Mouse (Mus musculus) layer of hippocampus, adult 2 months (tissue): ENCODE measurements around the gene Ppm1l. TPM values are rescaled to one million over a fixed set of nuclear protein-coding genes. Genes with fewer than 3 reads are reported as not detected.
A peak's percentile ranks its signal among the peaks of the same experiment; 100 is the strongest.

Experiments
- DNase-seq, 2 experiments: peaks; one replicate each; pipeline ENCODE4 v3.0.0; 2022; ENCODE audit warnings: low spot score in 2 of 2
- H3K27ac ChIP-seq: fragments of 200-600 bp; 2 replicates; pipeline ENCODE4 v1.8.1; 2022
- H3K4me3 ChIP-seq: fragments of 200-600 bp; 2 replicates; pipeline ENCODE4 v1.8.1; 2022; ENCODE audit warnings: mild to moderate bottlenecking
- CTCF ChIP-seq: fragments of 200-600 bp; conservative IDR thresholded peaks from 2 replicates; pipeline ENCODE4 v1.8.1; 2022; ENCODE audit warnings: antibody characterized with exemption, mild to moderate bottlenecking, moderate library complexity
- total RNA-seq, 2 experiments: library from RNA; stranded (reverse); gene quantifications; 2 replicates each; pipeline ENCODE4 v1.2.3; 2021

Gene Ppm1l
- total RNA-seq, 2 experiments from 2014 or later = 49.7 to 51.1 TPM

GRCm38 (mm10) chr3:69532687-69533086 lies 216.0 kb downstream of the Ppm1l start:
- no peak overlapping the region for H3K4me3 ChIP-seq
- no peak for TF ChIP-seq CTCF
- DNase-seq = no peak
- no peak overlapping the region for H3K27ac ChIP-seq

GRCm38 (mm10) chr3:69535486-69535885 lies 218.8 kb downstream of the Ppm1l start:
- TF ChIP-seq CTCF = no peak
- DNase-seq = no peak
- Histone ChIP-seq H3K4me3 (no peak overlapping the region), H3K27ac (peak overlapping the region; percentile 73)

- no peak for TF ChIP-seq CTCF
- H3K27ac ChIP-seq = peak overlapping the region; percentile 73
- no peak for DNase-seq
- peak overlapping the region; percentile 11; the same call in 1 of the 2 replicates for H3K4me3 ChIP-seq
Measured at GRCm38 (mm10) chr3:69535941-69536647, 219.4 kb downstream of the Ppm1l start.

- Histone ChIP-seq H3K4me3 (no peak overlapping the region), H3K27ac (peak overlapping the region; percentile 78)
- DNase-seq = peak; percentile 56 to 64
- no peak for TF ChIP-seq CTCF
Measured at GRCm38 (mm10) chr3:69542962-69543361, 226.3 kb downstream of the Ppm1l start.

GRCm38 (mm10) chr3:69543730-69544129 lies 227.1 kb downstream of the Ppm1l start:
- H3K4me3 ChIP-seq = no peak overlapping the region
- DNase-seq = no peak
- H3K27ac ChIP-seq = peak overlapping the region; percentile 78; the same call in 1 of the 2 replicates
- TF ChIP-seq CTCF = no peak

- DNase-seq = no peak
- peak overlapping the region; percentile 90 for H3K27ac ChIP-seq
- no peak for TF ChIP-seq CTCF
- no peak overlapping the region for H3K4me3 ChIP-seq
Measured at GRCm38 (mm10) chr3:69545017-69545416, 228.4 kb downstream of the Ppm1l start.

- no peak for TF ChIP-seq CTCF
- DNase-seq = no peak
- Histone ChIP-seq H3K4me3 (no peak overlapping the region), H3K27ac (no peak overlapping the region)
Measured at GRCm38 (mm10) chr3:69548704-69549455, 232.2 kb downstream of the Ppm1l start.

- no peak overlapping the region for H3K4me3 ChIP-seq
- no peak for DNase-seq
- TF ChIP-seq CTCF = no peak
- no peak overlapping the region for H3K27ac ChIP-seq
Measured at GRCm38 (mm10) chr3:69549602-69550001, 232.9 kb downstream of the Ppm1l start.

- TF ChIP-seq CTCF = no peak
- Histone ChIP-seq H3K4me3 (no peak overlapping the region), H3K27ac (no peak overlapping the region)
- no peak for DNase-seq
Measured at GRCm38 (mm10) chr3:69555511-69555910, 238.8 kb downstream of the Ppm1l start.

- TF ChIP-seq CTCF = no peak
- no peak for DNase-seq
- no peak overlapping the region for H3K4me3 ChIP-seq
- H3K27ac ChIP-seq = no peak overlapping the region
Measured at GRCm38 (mm10) chr3:69556092-69556778, 239.6 kb downstream of the Ppm1l start.

GRCm38 (mm10) chr3:69559316-69559974 lies 242.8 kb downstream of the Ppm1l start:
- TF ChIP-seq CTCF = no peak
- H3K27ac ChIP-seq = peak overlapping the region; percentile 76
- no peak overlapping the region for H3K4me3 ChIP-seq
- no peak for DNase-seq

- DNase-seq = no peak
- Histone ChIP-seq H3K27ac (no peak overlapping the region; the same call in 1 of the 2 replicates), H3K4me3 (no peak overlapping the region)
- TF ChIP-seq CTCF = no peak
Measured at GRCm38 (mm10) chr3:69559975-69560330, 243.3 kb downstream of the Ppm1l start.

GRCm38 (mm10) chr3:69561686-69562085 lies 245.0 kb downstream of the Ppm1l start:
- no peak for DNase-seq
- H3K4me3 ChIP-seq = no peak overlapping the region
- H3K27ac ChIP-seq = no peak overlapping the region
- no peak for TF ChIP-seq CTCF
